Mouse (Mus musculus) liver, adult (tissue): ENCODE results near the gene Lrfn2.

ENCODE experiments used
- GATA4 ChIP-seq: IDR thresholded peaks from 2 replicates; pipeline ENCODE4 v1.6.1; 2014; ENCODE audit warnings: mild to moderate bottlenecking, low read length; ENCODE audit not compliant: insufficient replicate concordance

Gene Lrfn2

DNA sequence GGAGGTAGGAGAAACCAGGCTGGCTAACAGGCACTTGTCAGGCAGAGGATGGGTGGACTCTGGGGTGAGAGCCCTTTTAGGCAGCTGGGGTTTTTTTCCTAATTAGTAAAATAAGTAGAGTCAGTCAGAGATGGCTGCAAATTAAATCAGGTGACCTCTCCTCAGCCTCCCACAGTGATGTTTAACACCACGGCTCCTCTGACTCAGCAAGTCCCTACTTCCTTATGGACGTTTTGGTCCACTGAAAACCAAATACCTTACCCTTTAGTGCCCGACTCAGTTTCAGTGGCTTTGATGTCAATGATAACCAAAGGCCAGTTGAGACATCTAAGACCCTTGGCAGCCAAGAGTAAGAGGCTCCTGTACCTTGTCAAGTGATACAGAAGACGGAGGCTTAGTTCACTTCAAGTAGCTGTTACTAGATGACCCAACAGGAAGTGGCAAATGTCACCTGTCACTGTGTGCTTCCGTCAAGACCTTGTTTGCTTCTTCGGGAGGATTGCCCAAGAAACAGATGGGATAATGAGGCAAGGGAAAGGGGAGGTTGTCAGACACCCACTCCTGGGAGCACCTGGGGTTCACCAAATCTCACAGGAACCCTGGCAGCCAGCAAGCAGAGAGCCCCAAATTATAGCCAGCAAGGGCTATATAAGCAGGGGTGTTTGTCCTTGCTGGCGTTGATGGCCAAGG, 77.3 kb downstream of the Lrfn2 start:
- no peak for TF ChIP-seq GATA4

- no peak for TF ChIP-seq GATA4
Observed at GRCm38 (mm10) chr17:49013876-49014600, 81.9 kb downstream of the Lrfn2 start.

DNA sequence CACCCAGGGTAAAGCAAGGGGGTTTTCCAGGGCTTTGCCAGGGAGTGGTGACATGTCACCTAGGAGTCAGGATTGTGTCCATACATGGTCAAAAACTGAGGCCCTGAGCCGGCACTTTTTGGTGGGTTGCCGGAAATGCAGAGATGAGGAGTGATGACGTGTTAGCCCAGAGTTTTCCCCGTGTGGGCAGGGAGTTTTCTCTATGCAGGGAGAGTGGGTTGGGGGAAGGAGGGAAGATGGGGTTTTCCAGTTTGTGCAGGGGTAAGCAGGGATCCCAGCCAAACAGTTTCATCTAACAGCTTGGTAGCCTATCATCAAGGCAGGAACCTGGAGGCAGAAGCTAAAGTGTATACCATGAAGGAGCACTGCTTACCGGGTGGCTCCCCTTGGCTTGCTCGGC, 83.2 kb downstream of the Lrfn2 start:
- TF ChIP-seq GATA4: no peak

GRCm38 (mm10) chr17:49016229-49016628, 84.0 kb downstream of the Lrfn2 start:
- TF ChIP-seq GATA4: no peak

GRCm38 (mm10) chr17:49017438-49018415, 85.5 kb downstream of the Lrfn2 start:
- TF ChIP-seq GATA4: no peak

GRCm38 (mm10) chr17:49018774-49019488, 86.8 kb downstream of the Lrfn2 start:
- TF ChIP-seq GATA4: no peak

- no peak for TF ChIP-seq GATA4
Observed at GRCm38 (mm10) chr17:49029556-49030268, 97.5 kb downstream of the Lrfn2 start.

DNA sequence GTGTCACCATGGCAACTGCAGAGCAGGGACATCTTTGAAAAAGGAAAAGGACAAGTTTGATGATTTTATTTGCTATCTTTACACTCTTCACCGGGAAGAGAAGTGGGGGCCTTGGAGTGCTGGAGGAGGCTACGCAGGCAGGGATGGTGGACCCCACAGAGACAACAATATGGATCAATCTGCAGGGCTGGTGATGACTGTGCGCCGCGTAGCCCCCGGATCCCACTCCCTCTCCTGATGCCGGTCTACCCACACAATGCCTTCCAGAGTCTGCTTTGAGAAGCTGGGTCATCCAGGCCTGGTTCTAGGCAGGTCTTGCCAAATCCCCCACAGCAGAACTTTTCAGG, 98.1 kb downstream of the Lrfn2 start:
- TF ChIP-seq GATA4: no peak

DNA sequence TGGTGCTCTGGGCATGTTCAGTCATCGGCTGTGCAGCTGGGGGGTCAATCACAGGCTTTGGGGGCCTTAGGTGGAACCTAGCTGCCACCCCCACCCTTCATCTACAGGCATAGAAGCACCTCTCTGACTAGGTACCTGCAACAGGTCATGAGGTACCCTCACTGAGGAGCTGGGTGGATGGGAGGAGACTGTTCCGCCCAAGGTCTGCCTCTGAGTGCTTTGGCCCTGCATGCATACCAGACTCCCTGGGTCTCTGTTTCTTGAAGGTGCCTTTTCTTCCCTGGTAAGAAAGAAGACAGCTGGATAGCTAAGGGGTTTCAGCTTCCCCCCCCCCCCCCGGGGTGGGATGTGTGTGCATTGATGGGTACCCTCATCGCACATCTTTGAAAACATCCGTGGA, 98.7 kb downstream of the Lrfn2 start:
- no peak for TF ChIP-seq GATA4

DNA sequence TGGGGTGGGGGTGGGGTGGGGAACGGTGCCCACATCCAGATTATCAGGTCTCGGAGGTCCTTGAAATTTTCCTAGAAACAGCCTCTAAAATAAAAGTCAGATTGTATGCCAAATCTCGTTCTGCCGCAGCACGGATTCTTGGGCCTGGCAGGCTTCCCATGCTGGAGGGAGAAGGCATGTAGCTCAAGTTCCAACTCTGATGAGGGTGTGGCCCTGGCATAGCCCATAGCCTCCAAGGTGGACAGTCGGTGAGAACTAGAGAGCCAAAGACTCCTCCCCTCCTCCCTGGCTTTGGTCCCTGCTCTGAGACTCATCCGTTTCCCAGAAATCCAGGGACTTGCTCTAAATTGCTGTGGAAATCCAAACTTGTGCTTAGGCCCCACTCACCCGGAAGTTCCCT, 99.6 kb downstream of the Lrfn2 start:
- no peak for TF ChIP-seq GATA4

DNA sequence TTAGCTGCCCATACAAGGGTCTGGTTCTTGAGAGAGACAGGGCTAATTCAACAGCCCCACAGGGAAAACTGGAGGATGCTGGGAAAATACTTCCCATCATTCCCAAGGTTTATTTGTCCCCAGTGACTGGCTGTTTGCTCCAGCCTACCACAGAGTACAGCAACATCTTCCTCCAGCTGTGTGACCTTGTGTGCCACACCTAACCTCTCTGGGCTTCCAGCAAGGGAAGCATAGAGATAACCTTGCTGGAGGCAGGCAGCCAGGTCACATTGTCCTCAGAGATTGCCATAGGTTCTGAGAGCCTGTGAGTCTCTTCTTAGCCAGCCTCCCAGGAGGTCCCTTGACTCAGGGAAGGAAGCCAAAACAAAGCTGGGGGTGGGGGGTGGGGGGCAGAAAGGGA, 101.1 kb downstream of the Lrfn2 start:
- no peak for TF ChIP-seq GATA4

DNA sequence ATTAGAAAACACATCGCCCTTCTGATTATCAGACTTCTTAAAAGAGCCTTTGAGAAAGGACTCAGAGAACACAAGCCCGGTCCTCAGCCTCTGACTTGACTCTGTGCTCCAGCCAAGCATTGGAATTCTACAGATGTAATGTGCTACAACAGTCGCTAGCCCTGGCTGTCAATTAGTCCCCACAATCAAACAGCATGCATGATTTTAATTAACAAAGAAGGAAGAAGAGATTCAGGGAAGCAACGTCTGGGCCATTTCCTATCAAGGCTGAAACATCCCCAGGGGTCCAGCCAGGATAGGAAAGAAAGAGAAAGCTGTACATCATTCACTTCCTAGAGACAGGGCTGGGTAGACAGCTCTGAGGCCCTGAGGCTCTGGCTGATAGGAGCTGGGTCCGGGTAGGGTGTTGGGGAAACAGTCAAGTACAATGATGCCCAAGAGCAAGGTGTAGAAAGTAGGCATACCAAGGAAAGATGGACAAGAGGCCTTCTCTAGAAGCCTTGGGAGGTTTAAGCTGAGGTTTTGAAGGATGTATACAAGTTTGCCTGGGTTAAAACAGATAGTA, 101.6 kb downstream of the Lrfn2 start:
- no peak for TF ChIP-seq GATA4

DNA sequence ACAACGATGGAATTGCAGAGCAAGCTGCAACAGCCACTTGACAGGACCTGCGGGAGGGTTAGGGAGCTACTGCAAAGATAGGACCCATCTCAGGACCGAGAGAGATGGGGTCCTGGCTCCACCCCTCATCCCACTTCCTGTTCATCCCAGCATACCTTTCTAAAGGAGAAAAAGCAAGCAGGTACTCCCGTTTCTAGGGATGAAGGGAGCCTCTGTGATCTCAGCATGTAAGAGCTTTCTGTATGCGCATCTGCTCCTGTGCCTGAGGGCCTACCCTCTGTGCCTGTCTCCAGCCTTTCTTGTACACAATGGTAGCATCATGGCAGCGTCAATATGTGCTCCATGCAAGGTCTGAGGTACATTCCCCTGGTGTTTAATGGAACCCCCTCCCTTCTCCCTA, 102.9 kb downstream of the Lrfn2 start:
- TF ChIP-seq GATA4: no peak
